Mouse (Mus musculus) intestine, postnatal 0 days (tissue): Measurements from ENCODE around the gene Gpsm3. TPM values are rescaled to one million over a fixed set of nuclear protein-coding genes. Genes with fewer than 3 reads are reported as not detected.

Experiments used
- ATAC-seq: fragments of 200-750 bp; cut with Nextera tagmentation; 2 replicates; pipeline ENCODE4 v1.8.0; 2017; ENCODE audit warnings: mild to moderate bottlenecking, moderate TSS enrichment, moderate library complexity
- H3K27ac ChIP-seq: fragments of 300-500 bp; sonication (generic); 2 replicates; pipeline ENCODE4 v1.5.1; 2014; ENCODE audit warnings: mild to moderate bottlenecking, low read depth, low read length, moderate library complexity
- H3K27me3 ChIP-seq: fragments of 300-500 bp; sonication (generic); replicated peaks from 2 replicates; pipeline ENCODE4 v1.6.1; 2014; ENCODE audit warnings: low read length, mixed read lengths; ENCODE audit not compliant: control insufficient read depth, insufficient read depth
- H3K36me3 ChIP-seq: fragments of 300-500 bp; sonication (generic); 2 replicates; pipeline ENCODE4 v1.6.1; 2014; ENCODE audit warnings: mild to moderate bottlenecking, moderate library complexity; ENCODE audit not compliant: control insufficient read depth, insufficient read depth
- H3K4me1 ChIP-seq: fragments of 300-500 bp; sonication (generic); replicated peaks from 2 replicates; pipeline ENCODE4 v1.6.1; 2014; ENCODE audit warnings: antibody characterized with exemption, low read length, mixed read lengths; ENCODE audit not compliant: control insufficient read depth, insufficient read depth
- H3K4me2 ChIP-seq: fragments of 300-500 bp; sonication (generic); replicated peaks from 2 replicates; pipeline ENCODE4 v1.6.1; 2014; ENCODE audit warnings: low read depth, mild to moderate bottlenecking, moderate library complexity
- H3K4me3 ChIP-seq: fragments of 300-500 bp; sonication (generic); 2 replicates; pipeline ENCODE4 v1.5.1; 2014; ENCODE audit warnings: low read depth, low read length
- H3K9ac ChIP-seq: fragments of 300-500 bp; sonication (generic); 2 replicates; pipeline ENCODE4 v1.6.1; 2014; ENCODE audit warnings: mild to moderate bottlenecking, low read depth, low read length
- H3K9me3 ChIP-seq: fragments of 300-500 bp; sonication (generic); 2 replicates; pipeline ENCODE4 v1.6.1; 2016; ENCODE audit warnings: mixed run types; ENCODE audit not compliant: control insufficient read depth
- CTCF ChIP-seq: sonication (generic); IDR thresholded peaks from 2 replicates; pipeline ENCODE4 v1.5.1; 2016; ENCODE audit warnings: low read depth, mild to moderate bottlenecking, control low read depth, antibody characterized with exemption, moderate library complexity
- WGBS: fragments of 180-500 bp; shearing (Covaris S2); extraction: QIAGEN DNeasy Blood & Tissue Kit; methylation state at CpG from one replicate; pipeline ENCODE4 v1.1.7; 2014; 5-methylcytosine and 5-hydroxymethylcytosine counted together
- polyA plus RNA-seq: library from polyadenylated mRNA; unstranded; fragments of >200 nt; fragmentation: Nextera tagmentation; extraction: Ambion mirVana; gene quantifications from 2 replicates; pipeline ENCODE4 v1.2.1, GENCODE M21; 2015

The Gpsm3 gene
- polyA plus RNA-seq, 1 experiment from 2014 or later: 8.6 TPM

DNA sequence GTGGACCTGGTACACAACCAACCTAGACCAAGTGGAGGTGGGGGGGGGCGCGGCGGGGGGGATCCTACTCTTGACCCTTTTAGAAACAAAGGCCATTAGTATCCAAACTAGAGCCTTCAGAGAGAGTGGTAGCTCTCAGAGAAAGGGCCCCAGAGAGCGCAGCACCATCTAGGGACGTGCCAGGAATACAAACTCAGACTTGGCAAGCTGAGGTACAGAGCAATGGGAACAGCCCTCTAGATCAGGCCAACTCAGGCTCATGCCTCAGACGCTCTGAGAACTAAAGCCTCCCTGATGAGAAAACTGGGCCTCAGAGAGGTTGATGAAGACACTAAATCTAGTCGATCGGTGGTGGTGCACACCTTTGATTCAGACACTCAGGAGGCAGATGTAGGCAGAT, 4.5 kb upstream of the Gpsm3 start:
- Histone ChIP-seq H3K36me3 (no peaks in the 10 kb centered on the region), H3K4me3 (no peak overlapping the region), H3K4me2 (no peak overlapping the region), H3K9me3 (no peaks in the 10 kb centered on the region), H3K9ac (no peak overlapping the region), H3K27me3 (no peaks in the 10 kb centered on the region), H3K27ac (no peak overlapping the region), H3K4me1 (peaks cover 6% of the 10 kb centered on the region; the same call in 1 of the 2 replicates)
- no peak for ATAC-seq
- WGBS: 92% methylated on average over 8 of the region's 8 CpGs
- no peak for TF ChIP-seq CTCF

DNA sequence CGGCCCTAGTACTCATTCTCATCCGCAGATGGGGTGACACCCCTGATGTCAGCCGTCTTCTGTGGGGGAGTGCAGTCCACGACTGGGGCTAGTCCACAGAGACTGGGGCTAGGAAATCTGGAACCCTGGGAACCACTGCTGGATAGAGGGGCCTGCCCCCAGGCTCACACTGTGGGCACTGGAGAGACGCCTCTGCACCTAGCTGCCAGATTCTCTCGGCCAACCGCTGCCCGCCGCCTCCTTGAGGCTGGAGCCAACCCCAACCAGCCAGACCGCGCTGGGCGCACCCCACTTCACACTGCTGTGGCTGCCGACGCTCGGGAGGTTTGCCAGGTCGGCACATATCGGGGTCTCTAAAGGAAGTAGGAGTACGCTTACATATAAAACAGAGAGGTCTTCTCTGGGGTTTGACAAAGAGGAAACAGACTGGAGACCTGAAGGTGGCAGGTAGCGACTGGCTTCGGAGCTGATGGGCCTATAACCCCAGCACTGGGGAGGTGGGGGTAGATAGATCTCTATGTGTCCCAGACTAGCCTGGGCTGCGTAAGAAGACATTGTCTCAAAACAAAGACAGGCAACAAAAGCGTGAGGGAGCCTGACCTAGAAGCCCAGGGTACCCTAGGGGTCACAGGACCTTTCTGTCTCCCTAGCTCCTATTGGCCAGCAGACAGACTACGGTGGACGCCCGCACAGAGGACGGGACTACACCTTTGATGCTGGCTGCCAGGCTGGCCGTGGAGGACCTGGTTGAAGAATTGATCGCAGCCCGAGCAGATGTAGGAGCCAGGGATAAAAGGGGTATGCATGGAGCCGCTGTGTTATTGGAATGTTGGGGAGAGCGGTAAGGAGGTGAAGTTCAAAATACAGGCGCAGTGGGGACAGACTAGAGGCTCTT, 3.5 kb upstream of the Gpsm3 start:
- Histone ChIP-seq H3K9ac (no peak overlapping the region), H3K4me1 (peaks cover 8% of the 10 kb centered on the region; the same call in 1 of the 2 replicates), H3K4me2 (peak overlapping the region; percentile 99), H3K27ac (no peak overlapping the region), H3K9me3 (no peaks in the 10 kb centered on the region), H3K27me3 (no peaks in the 10 kb centered on the region), H3K36me3 (no peaks in the 10 kb centered on the region), H3K4me3 (peak overlapping the region; percentile 58)
- TF ChIP-seq CTCF: no peak
- no peak for ATAC-seq
- WGBS: 44% methylated on average over 32 of the region's 32 CpGs

DNA sequence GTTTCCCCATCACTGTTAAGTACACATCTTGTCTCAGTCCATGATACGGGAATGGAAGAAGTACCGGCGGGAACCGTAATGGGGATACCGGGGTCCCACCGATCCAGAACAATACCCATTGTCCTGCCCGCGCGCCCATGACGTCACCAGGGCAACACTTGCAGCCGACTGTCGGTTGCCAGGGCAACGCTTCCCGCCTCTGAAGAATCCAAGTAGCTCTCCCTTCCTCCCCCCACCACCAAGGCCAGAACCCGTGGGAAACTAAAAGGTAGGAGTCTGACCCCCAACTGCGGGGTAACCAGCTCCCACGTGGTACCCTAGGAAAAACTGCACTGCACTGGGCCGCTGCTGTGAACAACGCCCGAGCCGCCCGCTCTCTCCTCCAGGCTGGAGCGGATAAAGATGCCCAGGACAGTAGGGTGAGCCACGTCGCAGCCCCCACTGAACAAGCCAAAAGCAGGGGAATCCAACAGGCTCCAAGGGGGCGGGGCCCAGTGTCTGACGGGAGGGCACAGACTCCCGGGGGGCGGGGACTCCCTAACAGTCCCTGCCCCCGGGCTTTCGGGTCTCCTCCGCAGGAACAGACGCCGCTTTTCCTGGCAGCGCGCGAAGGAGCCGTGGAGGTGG, 2.7 kb upstream of the Gpsm3 start:
- Histone ChIP-seq H3K27me3 (no peaks in the 10 kb centered on the region), H3K4me2 (peak overlapping the region; percentile 99), H3K4me3 (peak overlapping the region; percentile 58), H3K27ac (peak overlapping the region; percentile 70; the same call in 1 of the 2 replicates), H3K4me1 (peaks cover 8% of the 10 kb centered on the region; the same call in 1 of the 2 replicates), H3K9me3 (no peaks in the 10 kb centered on the region), H3K9ac (peak overlapping the region; percentile 49), H3K36me3 (no peaks in the 10 kb centered on the region)
- WGBS: under 1% methylated on average over 37 of the region's 38 CpGs
- no peak for TF ChIP-seq CTCF
- peak; percentile 72 for ATAC-seq

DNA sequence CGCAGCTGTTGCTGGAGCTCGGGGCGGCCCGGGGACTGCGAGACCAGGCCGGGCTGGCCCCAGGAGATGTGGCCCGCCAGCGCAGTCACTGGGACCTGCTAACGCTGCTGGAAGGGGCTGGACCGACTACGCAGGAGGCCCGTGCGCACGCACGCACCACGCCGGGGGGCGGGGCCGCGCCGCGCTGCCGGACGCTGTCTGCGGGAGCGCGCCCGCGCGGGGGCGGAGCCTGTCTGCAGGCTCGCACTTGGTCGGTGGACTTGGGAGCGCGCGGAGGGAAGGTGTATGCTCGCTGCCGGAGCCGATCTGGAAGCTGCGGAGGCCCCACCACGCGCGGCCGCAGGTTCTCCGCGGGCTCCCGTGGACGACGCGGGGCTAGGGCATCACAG, 2.2 kb upstream of the Gpsm3 start:
- Histone ChIP-seq H3K4me1 (peaks cover 8% of the 10 kb centered on the region; the same call in 1 of the 2 replicates), H3K9ac (peak overlapping the region; percentile 80), H3K9me3 (no peaks in the 10 kb centered on the region), H3K4me3 (peak overlapping the region; percentile 58), H3K27me3 (no peaks in the 10 kb centered on the region), H3K36me3 (no peaks in the 10 kb centered on the region), H3K4me2 (peak overlapping the region; percentile 99), H3K27ac (peak overlapping the region; percentile 70)
- ATAC-seq: peak; percentile 90
- WGBS: under 1% methylated on average over 49 of the region's 50 CpGs
- no peak for TF ChIP-seq CTCF

DNA sequence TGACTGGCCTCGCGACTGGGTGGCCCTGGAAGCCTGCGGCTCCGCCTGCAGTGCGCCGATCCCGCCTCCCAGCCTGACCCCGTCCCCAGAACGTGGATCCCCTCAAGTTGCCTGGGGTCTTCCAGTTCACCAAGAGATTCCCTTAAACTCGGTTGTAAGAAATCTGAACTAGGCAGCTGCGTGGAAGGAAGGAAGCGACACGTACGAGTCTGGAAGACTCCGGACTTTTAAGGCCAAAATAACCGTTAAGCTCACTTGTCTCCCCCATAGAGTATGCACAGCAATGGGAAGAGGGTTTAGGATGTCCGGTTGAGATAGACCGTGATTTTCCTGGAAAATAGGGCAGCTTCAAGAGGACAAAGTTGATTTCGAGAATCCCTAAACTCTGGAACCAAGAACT, 1.8 kb upstream of the Gpsm3 start:
- Histone ChIP-seq H3K9me3 (no peaks in the 10 kb centered on the region), H3K36me3 (no peaks in the 10 kb centered on the region), H3K9ac (peak overlapping the region; percentile 80), H3K4me3 (peak overlapping the region; percentile 58), H3K27ac (peak overlapping the region; percentile 70), H3K4me1 (peaks cover 8% of the 10 kb centered on the region; the same call in 1 of the 2 replicates), H3K4me2 (peak overlapping the region; percentile 99), H3K27me3 (no peaks in the 10 kb centered on the region)
- 2% methylated on average over 19 of the region's 19 CpGs for WGBS
- no peak for ATAC-seq
- TF ChIP-seq CTCF: no peak

DNA sequence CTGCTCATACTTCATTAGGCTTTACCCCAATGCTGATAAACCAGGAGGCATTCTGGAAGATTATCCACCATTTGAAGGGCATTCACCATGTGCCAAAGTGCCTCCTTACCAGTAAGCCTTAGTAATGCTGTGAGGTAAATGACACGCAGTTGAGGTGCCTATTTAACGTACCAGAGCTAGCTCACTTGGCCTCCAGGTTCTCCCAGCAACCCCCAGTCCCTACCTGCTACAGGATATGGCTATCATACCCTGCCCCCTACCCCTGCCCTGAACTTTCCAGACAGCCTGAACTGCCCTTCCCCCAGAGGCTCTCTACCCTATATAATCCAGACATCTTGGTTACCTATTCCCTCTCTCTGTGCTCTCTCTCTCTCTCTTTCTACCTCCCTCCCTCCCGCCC, 839 bp upstream of the Gpsm3 start:
- 77% methylated on average over 3 of the region's 3 CpGs for WGBS
- TF ChIP-seq CTCF: no peak
- Histone ChIP-seq H3K9ac (no peak overlapping the region), H3K27me3 (no peaks in the 10 kb centered on the region), H3K27ac (no peak overlapping the region), H3K36me3 (no peaks in the 10 kb centered on the region), H3K4me3 (no peak overlapping the region), H3K9me3 (no peaks in the 10 kb centered on the region), H3K4me1 (peaks cover 8% of the 10 kb centered on the region; the same call in 1 of the 2 replicates), H3K4me2 (peak overlapping the region; percentile 99)
- no peak for ATAC-seq
